Mouse (Mus musculus): Measurements from ENCODE around the gene Ttc33. TPM values are rescaled to one million over a fixed set of nuclear protein-coding genes. Genes with fewer than 3 reads are reported as not detected.

The Ttc33 gene
- polyA plus RNA-seq, 1 experiment: 4.4 TPM

- Histone ChIP-seq H3K4me3 (ENCODE audit: control insufficient read depth, low read depth, low read length) (peak overlapping the region; percentile 54), H3K36me3 (ENCODE audit: control insufficient read depth, insufficient read depth, low read length) (no peaks in the 10 kb centered on the region), H3K4me1 (ENCODE audit: control insufficient read depth, insufficient read depth, low read length) (peaks cover 25% of the 10 kb centered on the region), H3K27me3 (ENCODE audit: control insufficient read depth, insufficient read depth, low read length) (no peaks in the 10 kb centered on the region), H3K27ac (ENCODE audit: control insufficient read depth, insufficient read depth, low read depth, low read length) (no peak overlapping the region)
- TF ChIP-seq POLR2A (IDR thresholded peaks at IDR 0.05; ENCODE audit: control insufficient read depth, low read depth, low read length): no peak
- TF ChIP-seq CTCF (IDR thresholded peaks at IDR 0.05; ENCODE audit: control insufficient read depth, insufficient read depth, insufficient replicate concordance, low read depth, low read length): no peak
Measured at GRCm38 (mm10) chr15:5242241-5243035, 57.1 kb downstream of the Ttc33 start.

GRCm38 (mm10) chr15:5243036-5243958 lies 58.0 kb downstream of the Ttc33 start:
- Histone ChIP-seq H3K27ac (ENCODE audit: control insufficient read depth, insufficient read depth, low read depth, low read length) (no peak overlapping the region), H3K36me3 (ENCODE audit: control insufficient read depth, insufficient read depth, low read length) (no peaks in the 10 kb centered on the region), H3K4me1 (ENCODE audit: control insufficient read depth, insufficient read depth, low read length) (peaks cover 25% of the 10 kb centered on the region), H3K27me3 (ENCODE audit: control insufficient read depth, insufficient read depth, low read length) (no peaks in the 10 kb centered on the region), H3K4me3 (ENCODE audit: control insufficient read depth, low read depth, low read length) (peak overlapping the region; percentile 90)
- TF ChIP-seq CTCF (IDR thresholded peaks at IDR 0.05; ENCODE audit: control insufficient read depth, insufficient read depth, insufficient replicate concordance, low read depth, low read length): no peak
- no peak for TF ChIP-seq POLR2A (IDR thresholded peaks at IDR 0.05; ENCODE audit: control insufficient read depth, low read depth, low read length)

- H3K27ac ChIP-seq (ENCODE audit: control insufficient read depth, insufficient read depth, low read depth, low read length): no peak within 1 kb of the TSS
- TF ChIP-seq CTCF (IDR thresholded peaks at IDR 0.05; ENCODE audit: control insufficient read depth, insufficient read depth, insufficient replicate concordance, low read depth, low read length) (no peak), POLR2A (IDR thresholded peaks at IDR 0.05; ENCODE audit: control insufficient read depth, low read depth, low read length) (no peak; the same call in 1 of the 2 replicates)
- no peaks in the 10 kb centered on the region for H3K36me3 ChIP-seq (ENCODE audit: control insufficient read depth, insufficient read depth, low read length)
- no peaks in the 10 kb centered on the region for H3K27me3 ChIP-seq (ENCODE audit: control insufficient read depth, insufficient read depth, low read length)
- peak within 1 kb of the TSS; percentile 90 for H3K4me3 ChIP-seq (ENCODE audit: control insufficient read depth, low read depth, low read length)
- H3K4me1 ChIP-seq (ENCODE audit: control insufficient read depth, insufficient read depth, low read length): peaks cover 25% of the 10 kb centered on the region
Measured at GRCm38 (mm10) chr15:5243959-5244905, 58.9 kb downstream of the Ttc33 start, which contains the start of gene Ptger4. Ptger4 (minus strand) TSS chr15:5244187.

- peaks cover 2% of the 10 kb centered on the region; the same call in 1 of the 2 replicates for H3K4me1 ChIP-seq (ENCODE audit: control insufficient read depth, insufficient read depth, low read length)
Measured at GRCm38 (mm10) chr15:5250182-5250581, 64.9 kb downstream of the Ttc33 start.

GRCm38 (mm10) chr15:5260183-5260582 lies 74.9 kb downstream of the Ttc33 start:
- Histone ChIP-seq H3K4me3 (ENCODE audit: control insufficient read depth, low read depth, low read length) (no peak overlapping the region), H3K4me1 (ENCODE audit: control insufficient read depth, insufficient read depth, low read length) (peaks cover 2% of the 10 kb centered on the region; the same call in 1 of the 2 replicates), H3K27ac (ENCODE audit: control insufficient read depth, insufficient read depth, low read depth, low read length) (no peak overlapping the region), H3K36me3 (ENCODE audit: control insufficient read depth, insufficient read depth, low read length) (no peaks in the 10 kb centered on the region), H3K27me3 (ENCODE audit: control insufficient read depth, insufficient read depth, low read length) (no peaks in the 10 kb centered on the region)
- TF ChIP-seq POLR2A (IDR thresholded peaks at IDR 0.05; ENCODE audit: control insufficient read depth, low read depth, low read length) (no peak), CTCF (IDR thresholded peaks at IDR 0.05; ENCODE audit: control insufficient read depth, insufficient read depth, insufficient replicate concordance, low read depth, low read length) (no peak)

More at GRCm38 (mm10) chr15:5250182-5250581, 64.9 kb downstream of the Ttc33 start:
- H3K36me3 ChIP-seq (ENCODE audit: control insufficient read depth, insufficient read depth, low read length): no peaks in the 10 kb centered on the region
- no peak overlapping the region for H3K4me3 ChIP-seq (ENCODE audit: control insufficient read depth, low read depth, low read length)
- TF ChIP-seq CTCF (IDR thresholded peaks at IDR 0.05; ENCODE audit: control insufficient read depth, insufficient read depth, insufficient replicate concordance, low read depth, low read length) (no peak), POLR2A (IDR thresholded peaks at IDR 0.05; ENCODE audit: control insufficient read depth, low read depth, low read length) (no peak)
- no peaks in the 10 kb centered on the region for H3K27me3 ChIP-seq (ENCODE audit: control insufficient read depth, insufficient read depth, low read length)
- no peak overlapping the region for H3K27ac ChIP-seq (ENCODE audit: control insufficient read depth, insufficient read depth, low read depth, low read length)

GRCm38 (mm10) chr15:5261004-5261403 lies 75.7 kb downstream of the Ttc33 start:
- Histone ChIP-seq H3K27ac (ENCODE audit: control insufficient read depth, insufficient read depth, low read depth, low read length) (no peak overlapping the region), H3K36me3 (ENCODE audit: control insufficient read depth, insufficient read depth, low read length) (no peaks in the 10 kb centered on the region), H3K27me3 (ENCODE audit: control insufficient read depth, insufficient read depth, low read length) (no peaks in the 10 kb centered on the region), H3K4me1 (ENCODE audit: control insufficient read depth, insufficient read depth, low read length) (peaks cover 2% of the 10 kb centered on the region; the same call in 1 of the 2 replicates), H3K4me3 (ENCODE audit: control insufficient read depth, low read depth, low read length) (no peak overlapping the region)
- TF ChIP-seq POLR2A (IDR thresholded peaks at IDR 0.05; ENCODE audit: control insufficient read depth, low read depth, low read length): no peak
- TF ChIP-seq CTCF (IDR thresholded peaks at IDR 0.05; ENCODE audit: control insufficient read depth, insufficient read depth, insufficient replicate concordance, low read depth, low read length): no peak
